8 mouse cellular contexts compared by ENCODE assay signal in the genomic region with DNA sequence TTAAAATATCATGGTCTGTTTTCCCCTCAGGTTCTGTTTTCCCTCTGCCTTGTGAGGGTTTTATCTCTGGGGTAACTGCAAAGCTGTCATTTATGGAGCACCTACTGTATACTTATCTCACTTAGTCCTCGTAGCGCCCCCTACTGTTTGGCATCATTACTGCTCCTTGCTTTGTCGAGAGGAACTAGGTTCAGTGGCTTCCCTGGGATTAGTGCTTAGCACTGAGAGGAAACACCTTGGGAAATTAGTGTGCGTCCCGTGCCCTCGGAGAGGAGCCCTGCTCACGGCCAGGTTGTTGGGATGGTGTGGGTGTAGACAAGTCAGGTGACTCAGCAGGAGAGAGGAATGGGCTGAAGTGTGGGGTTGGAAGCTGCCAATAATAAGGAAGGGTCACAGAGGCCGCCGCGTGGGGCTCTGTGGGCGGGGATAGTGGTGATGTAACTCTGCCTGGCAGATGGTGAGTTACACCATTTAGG. TPM values are rescaled to one million over a fixed set of nuclear protein-coding genes. Genes with fewer than 3 reads are reported as not detected.
DNase-seq lines count a peak whose midpoint lies in the region; ATAC-seq and TF ChIP-seq lines count a peak whose summit lies in the region.
"Had no signal": no experiment of that assay in that cellular context is flagged by ENCODE, and none has a peak within 500 bp of the region (broad histone marks: within the 10 kb centered on the region; RNA-seq: fewer than 3 reads in every experiment).

No protein-coding gene starts in this region.

- DNase-seq in right cerebral cortex, postnatal 4 days, result peak; percentile 50
- DNase-seq in right cerebral cortex, postnatal 25 days, result no peak
- peak; percentile 43 to 70 for DNase-seq in adrenal gland, postnatal 36 days
- DNase-seq in liver, adult 2 months (ENCODE audit: extremely low read depth, low read depth, low spot score), result peak; percentile 87
- DNase-seq in frontal cortex, postnatal 36 days (ENCODE audit: low spot score in 2 of 2), result no peak

- H3K27me3 ChIP-seq in heart, embryonic 12.5 days (replicated peaks), result no peaks in the 10 kb centered on the region
- H3K27me3 ChIP-seq in liver, adult 2 months (ENCODE audit: control insufficient read depth, insufficient read depth, low read length), result no peaks in the 10 kb centered on the region
- H3K27me3 ChIP-seq in neural tube, embryonic 15.5 days (replicated peaks), result no peaks in the 10 kb centered on the region
- H3K27me3 ChIP-seq: limb, embryonic 12.5 days had no signal

- H3K9ac ChIP-seq in heart, embryonic 12.5 days, result no peak overlapping the region
- peak overlapping the region; percentile 57 for H3K9ac ChIP-seq in liver, adult 2 months (ENCODE audit: low read depth, low read length)
- no peak overlapping the region for H3K9ac ChIP-seq in neural tube, embryonic 15.5 days (replicated peaks)
- H3K9ac ChIP-seq: limb, embryonic 12.5 days had no signal

- no peaks in the 10 kb centered on the region for H3K36me3 ChIP-seq in heart, embryonic 12.5 days
- no peaks in the 10 kb centered on the region for H3K36me3 ChIP-seq in liver, adult 2 months (ENCODE audit: control insufficient read depth, insufficient read depth, low read length)
- no peaks in the 10 kb centered on the region for H3K36me3 ChIP-seq in neural tube, embryonic 15.5 days
- H3K36me3 ChIP-seq: limb, embryonic 12.5 days had no signal

- H3K9me3 ChIP-seq in heart, embryonic 12.5 days (replicated peaks), result no peaks in the 10 kb centered on the region
- no peaks in the 10 kb centered on the region for H3K9me3 ChIP-seq in neural tube, embryonic 15.5 days (replicated peaks)
- H3K9me3 ChIP-seq: limb, embryonic 12.5 days had no signal

- no peak overlapping the region for H3K4me3 ChIP-seq in heart, embryonic 12.5 days
- H3K4me3 ChIP-seq in liver, adult 2 months (ENCODE audit: insufficient read depth, low read depth, low read length), result peak overlapping the region; percentile 40
- H3K4me3 ChIP-seq in neural tube, embryonic 15.5 days (replicated peaks), result no peak overlapping the region
- H3K4me3 ChIP-seq: limb, embryonic 12.5 days had no signal

- no peak overlapping the region for H3K4me2 ChIP-seq in heart, embryonic 12.5 days
- no peak overlapping the region for H3K4me2 ChIP-seq in neural tube, embryonic 15.5 days
- H3K4me2 ChIP-seq: limb, embryonic 12.5 days had no signal

- H3K4me1 ChIP-seq in heart, embryonic 12.5 days (replicated peaks), result peaks cover 85% of the 10 kb centered on the region
- H3K4me1 ChIP-seq in liver, adult 2 months (ENCODE audit: control insufficient read depth, insufficient read depth, low read length), result peaks cover 31% of the 10 kb centered on the region
- peaks cover 77% of the 10 kb centered on the region for H3K4me1 ChIP-seq in neural tube, embryonic 15.5 days

- 0 out of 2 replicates have a peak, but pooled peaks have one; percentile 43 for ATAC-seq in heart, embryonic 12.5 days (ENCODE audit: insufficient number of reproducible peaks, low FRiP score)
- ATAC-seq in neural tube, embryonic 15.5 days (ENCODE audit: low FRiP score), result no peak

- H3K79me2 ChIP-seq in liver, adult 2 months (ENCODE audit: control insufficient read depth, insufficient read depth, low read length), result peaks cover 18% of the 10 kb centered on the region; the same call in 1 of the 2 replicates

- peak; percentile 51 for TF ChIP-seq CTCF in liver, adult 2 months (IDR thresholded peaks at IDR 0.05; ENCODE audit: low read depth, low read length)

- peak overlapping the region; percentile 69 for H3K27ac ChIP-seq in heart, embryonic 12.5 days (ENCODE audit: poor library complexity, severe bottlenecking)
- peak overlapping the region; percentile 66 for H3K27ac ChIP-seq in liver, adult 2 months (replicated peaks; ENCODE audit: insufficient read depth, low read depth, low read length)
- peak overlapping the region; percentile 58; the same call in 1 of the 2 replicates for H3K27ac ChIP-seq in neural tube, embryonic 15.5 days (replicated peaks)
- H3K27ac ChIP-seq: limb, embryonic 12.5 days had no signal

- 18% methylated on average over 11 of the region's 11 CpGs for WGBS in heart, embryonic 12.5 days
- 5% methylated on average over 11 of the region's 11 CpGs for WGBS in liver, adult 2 months
- WGBS in neural tube, embryonic 15.5 days, result 22% methylated on average over 11 of the region's 11 CpGs

- no peak for TF ChIP-seq POLR2A in liver, adult 2 months (IDR thresholded peaks at IDR 0.05; ENCODE audit: extremely low read depth, insufficient read depth, low read length)

RNA-seq across cellular contexts. Expression of a gene that starts 54.9 kb away (rescaled TPM):
- total RNA-seq in adrenal gland, postnatal 36 days (2021), result 10 to 100 TPM; 68.0 to 75.3 TPM
- polyA plus RNA-seq in heart, embryonic 12.5 days (2016; fragmentation: Nextera tagmentation; extraction: Ambion mirVana), result 37.3 and 42.0 TPM in 2 replicates
- 50.3 and 56.6 TPM in 2 replicates for total RNA-seq in liver, adult 2 months (2014; rRNA removed)
- polyA plus RNA-seq in liver, adult 2 months (2012; rRNA removed), result 58.8 and 61.2 TPM in 2 replicates
- polyA plus RNA-seq in neural tube, embryonic 15.5 days (2015; fragmentation: Nextera tagmentation; extraction: Ambion mirVana), result 50.9 and 52.9 TPM in 2 replicates

Comparison
In these comparisons a context has a peak if more than half of its experiments do, and no peak if none do; other contexts are left out.
1. DNase-seq: peak in right cerebral cortex, postnatal 4 days (single experiment), adrenal gland, postnatal 36 days (2 of 2) and liver, adult 2 months (single experiment); none in right cerebral cortex, postnatal 25 days (single experiment) and frontal cortex, postnatal 36 days (0 of 2).
2. Peak in every context shown above with its lines, with median percentiles within 50 percentile points of each other: H3K27ac ChIP-seq.